Mouse (Mus musculus) urinary bladder, postnatal 25 days (tissue): Measurements from ENCODE around the gene Ahsa1.
"Not testable (repeated sequence)": the region's sequence is repeated elsewhere in the genome, so short reads cannot be mapped to it uniquely, and the experiment has no call there.

Experiments
- DNase-seq: peaks from one replicate; pipeline ENCODE4 v3.0.0; 2022; ENCODE audit warnings: low spot score

Ahsa1 gene

GRCm38 (mm10) chr12:87281766-87282165, 15.5 kb downstream of the Ahsa1 start:
- no peak for DNase-seq

- no peak for DNase-seq
Observed at GRCm38 (mm10) chr12:87282743-87283142, 16.5 kb downstream of the Ahsa1 start.

- no peak for DNase-seq
Observed at GRCm38 (mm10) chr12:87283706-87284105, 17.4 kb downstream of the Ahsa1 start.

GRCm38 (mm10) chr12:87284268-87284667, 18.0 kb downstream of the Ahsa1 start:
- no peak for DNase-seq

GRCm38 (mm10) chr12:87284726-87285125, 18.4 kb downstream of the Ahsa1 start:
- DNase-seq: no peak

GRCm38 (mm10) chr12:87289100-87289499, 22.8 kb downstream of the Ahsa1 start:
- no peak for DNase-seq

GRCm38 (mm10) chr12:87293934-87294333, 27.7 kb downstream of the Ahsa1 start:
- DNase-seq: no peak

GRCm38 (mm10) chr12:87299037-87299656, 32.9 kb downstream of the Ahsa1 start:
- DNase-seq: no peak

- DNase-seq: peak; percentile 19
Observed at GRCm38 (mm10) chr12:87299657-87300440, 33.6 kb downstream of the Ahsa1 start, which contains the start of gene Ism2. Ism2 (minus strand) TSS chr12:87299705.

- DNase-seq: no peak
Observed at GRCm38 (mm10) chr12:87300441-87300690, 34.1 kb downstream of the Ahsa1 start.

- DNase-seq: no peak
Observed at GRCm38 (mm10) chr12:87301189-87301588, 34.9 kb downstream of the Ahsa1 start.

- DNase-seq: no peak
Observed at GRCm38 (mm10) chr12:87305767-87306583, 39.7 kb downstream of the Ahsa1 start.

GRCm38 (mm10) chr12:87306584-87306844, 40.2 kb downstream of the Ahsa1 start:
- not testable (repeated sequence) for DNase-seq

GRCm38 (mm10) chr12:87313098-87313497, 46.8 kb downstream of the Ahsa1 start:
- DNase-seq: no peak

GRCm38 (mm10) chr12:87317951-87318350, 51.7 kb downstream of the Ahsa1 start:
- no peak for DNase-seq

GRCm38 (mm10) chr12:87319229-87319628, 53.0 kb downstream of the Ahsa1 start:
- DNase-seq: no peak
